Mouse (Mus musculus): ENCODE data around the gene Tmem178b.

GRCm38 (mm10) chr6:40135716-40136115 lies 262.6 kb downstream of the Tmem178b start:
- TF ChIP-seq POLR2A (IDR thresholded peaks at IDR 0.05; ENCODE audit: insufficient read length, low read depth) (no peak), USF1 (IDR thresholded peaks at IDR 0.05; ENCODE audit: low read depth) (no peak), SRF (IDR thresholded peaks at IDR 0.05; ENCODE audit: control insufficient read depth, insufficient read length, low read depth) (no peak), TCF12 (IDR thresholded peaks at IDR 0.05; ENCODE audit: insufficient read depth, poor library complexity, severe bottlenecking) (no peak), MAX (IDR thresholded peaks at IDR 0.05; ENCODE audit: low read depth) (no peak), TCF3 (IDR thresholded peaks at IDR 0.05; ENCODE audit: insufficient read length, low read depth) (no peak), POLR2AphosphoS2 (IDR thresholded peaks at IDR 0.05; ENCODE audit: insufficient read length, low read depth) (no peak), E2F4 (IDR thresholded peaks at IDR 0.05; ENCODE audit: insufficient read depth) (no peak), REST (IDR thresholded peaks at IDR 0.05; ENCODE audit: insufficient read depth, insufficient read length) (no peak), MYOG (IDR thresholded peaks at IDR 0.05; ENCODE audit: control insufficient read depth in 1 of 3, insufficient read depth in 1 of 3, insufficient read length in 2 of 3, low read depth in 2 of 3) (peak in 2 of 3 experiments; percentile 4 to 75), CEBPB (IDR thresholded peaks at IDR 0.05; ENCODE audit: insufficient read depth, poor library complexity, severe bottlenecking) (no peak), MYOD1 (IDR thresholded peaks at IDR 0.05; ENCODE audit: control insufficient read depth in 1 of 3, insufficient read length in 2 of 3, low read depth in 2 of 3) (peak in 2 of 3 experiments; percentile 82 to 84)

Measured in myocyte (in vitro differentiated cells).